Mouse (Mus musculus) subcutaneous adipose tissue, adult 2 months (tissue): ENCODE measurements around the gene Gm10277. TPM values are rescaled to one million over a fixed set of nuclear protein-coding genes. Genes with fewer than 3 reads are reported as not detected.

Experiments used
- polyA plus RNA-seq: library from polyadenylated mRNA; depleted of rRNA; stranded (reverse); fragments of >200 nt; gene quantifications from 2 replicates; pipeline ENCODE4 v1.2.3, GENCODE M21; 2012; ENCODE audit warnings: low replicate concordance; rRNA removed

Gene Gm10277
- polyA plus RNA-seq = not detected in 2 replicates

GRCm38 (mm10) chr11:77787707-77788106 lies at the start of gene Gm10277:
Gene Gm10277, minus strand, starts transcription at chr11:77787747.

GRCm38 (mm10) chr11:77762783-77763672 lies 24.5 kb downstream of the Gm10277 start, which contains the start of gene Myo18a:
Gene Myo18a, plus strand, starts transcription at chr11:77763246.

Other genes starting within 250 kb of the Gm10277 start
- gene Taok1, start 179.9 kb downstream of the Gm10277 start, polyA plus RNA-seq = 9.0 and 9.4 TPM in 2 replicates
- gene Nufip2, start 101.6 kb downstream of the Gm10277 start, polyA plus RNA-seq = 11.6 and 14.3 TPM in 2 replicates
- gene Cryba1, start 62.5 kb downstream of the Gm10277 start, polyA plus RNA-seq = not detected in 2 replicates
- 24.1 and 24.5 TPM in 2 replicates for gene Myo18a, start 24.5 kb downstream of the Gm10277 start, polyA plus RNA-seq
- gene Pipox, start 106.3 kb upstream of the Gm10277 start, polyA plus RNA-seq = 0.23 and 0.67 TPM in 2 replicates
- 1.3 and 6.0 TPM in 2 replicates for gene Sez6, start 143.1 kb upstream of the Gm10277 start, polyA plus RNA-seq
- 33.8 and 65.1 TPM in 2 replicates for gene Phf12, start 195.0 kb upstream of the Gm10277 start, polyA plus RNA-seq
- gene Dhrs13, start 244.5 kb upstream of the Gm10277 start, polyA plus RNA-seq = 2.3 and 8.7 TPM in 2 replicates